Mouse (Mus musculus): ENCODE measurements around the gene Kmt5c.

Gene Kmt5c

GRCm38 (mm10) chr7:4746326-4746980, 6.5 kb downstream of the Kmt5c start:
- DNase-seq (ENCODE audit: low read depth, low spot score) = no peak

- no peak for DNase-seq (ENCODE audit: low read depth, low spot score)
These were observed 7.4 kb downstream of the Kmt5c start for GRCm38 (mm10) chr7:4747156-4747899.

- no peak for DNase-seq (ENCODE audit: low read depth, low spot score)
These were observed 8.4 kb downstream of the Kmt5c start for GRCm38 (mm10) chr7:4748321-4748720.

- DNase-seq (ENCODE audit: low read depth, low spot score) = no peak
These were observed 9.3 kb downstream of the Kmt5c start for GRCm38 (mm10) chr7:4749169-4749568.

GRCm38 (mm10) chr7:4751971-4752820, 12.3 kb downstream of the Kmt5c start:
- no peak for DNase-seq (ENCODE audit: low read depth, low spot score)

- peak; percentile 82 for DNase-seq (ENCODE audit: low read depth, low spot score)
These were observed 13.1 kb downstream of the Kmt5c start, which contains the start of gene Cox6b2 for GRCm38 (mm10) chr7:4752821-4753570. TSS of gene Cox6b2 (minus strand) at chr7:4753094.

GRCm38 (mm10) chr7:4759670-4760069, 19.8 kb downstream of the Kmt5c start:
- no peak for DNase-seq (ENCODE audit: low read depth, low spot score)

- DNase-seq (ENCODE audit: low read depth, low spot score) = no peak
These were observed 25.2 kb downstream of the Kmt5c start for GRCm38 (mm10) chr7:4764946-4765710.

- DNase-seq (ENCODE audit: low read depth, low spot score) = no peak
These were observed 31.3 kb downstream of the Kmt5c start, which contains the start of gene Fam71e2 for GRCm38 (mm10) chr7:4771202-4771601. TSS of gene Fam71e2 (minus strand) at chr7:4771302.

- no peak for DNase-seq (ENCODE audit: low read depth, low spot score)
These were observed 36.2 kb downstream of the Kmt5c start for GRCm38 (mm10) chr7:4776131-4776530.

GRCm38 (mm10) chr7:4776861-4777830, 37.2 kb downstream of the Kmt5c start:
- peak; percentile 59 for DNase-seq (ENCODE audit: low read depth, low spot score)

- no peak for DNase-seq (ENCODE audit: low read depth, low spot score)
These were observed 38.1 kb downstream of the Kmt5c start for GRCm38 (mm10) chr7:4777851-4778637.

- no peak for DNase-seq (ENCODE audit: low read depth, low spot score)
These were observed 40.0 kb downstream of the Kmt5c start for GRCm38 (mm10) chr7:4779921-4780320.

GRCm38 (mm10) chr7:4782130-4782529, 42.2 kb downstream of the Kmt5c start:
- no peak for DNase-seq (ENCODE audit: low read depth, low spot score)

- DNase-seq (ENCODE audit: low read depth, low spot score) = no peak
These were observed 42.8 kb downstream of the Kmt5c start, which contains the start of the genes Il11 and Tmem190 for GRCm38 (mm10) chr7:4782759-4783158. TSS of gene Il11 (minus strand) at chr7:4782859. TSS of gene Tmem190 (plus strand) at chr7:4782937.

GRCm38 (mm10) chr7:4783667-4784268, 43.9 kb downstream of the Kmt5c start:
- DNase-seq (ENCODE audit: low read depth, low spot score) = no peak

- no peak for DNase-seq (ENCODE audit: low read depth, low spot score)
These were observed 48.9 kb downstream of the Kmt5c start for GRCm38 (mm10) chr7:4788499-4789435.

Data from embryo, embryonic 11.5 days (tissue).